Mouse (Mus musculus): ENCODE results near the gene Igsf21. TPM values are rescaled to one million over a fixed set of nuclear protein-coding genes. Genes with fewer than 3 reads are reported as not detected.

Gene Igsf21
- polyA plus RNA-seq, 1 experiment from 2014 or later: 13.8 TPM

DNA sequence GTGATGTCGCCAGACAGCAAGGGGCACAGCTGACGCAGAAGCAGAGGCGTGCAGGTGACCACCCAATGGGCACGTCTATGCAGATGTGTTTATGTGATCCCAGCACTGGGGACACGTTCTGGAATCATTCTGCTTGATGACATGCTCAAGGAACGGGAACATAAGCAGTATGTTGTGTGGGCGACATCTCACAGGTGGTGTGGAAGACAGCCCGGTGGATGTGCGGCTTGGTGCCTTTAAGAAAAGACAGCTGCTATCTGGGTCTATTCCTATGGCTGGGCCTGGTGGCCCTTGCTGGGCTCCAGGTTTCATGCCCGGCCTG lies 176.3 kb downstream of the Igsf21 start:
- WGBS: 41% methylated on average over 10 of the region's 10 CpGs
- Histone ChIP-seq H3K36me3 (no peaks in the 10 kb centered on the region), H3K27me3 (ENCODE audit: insufficient read depth, poor library complexity, severe bottlenecking) (peaks cover 38% of the 10 kb centered on the region), H3K4me1 (replicated peaks) (peaks cover 25% of the 10 kb centered on the region), H3K4me3 (no peak overlapping the region), H3K27ac (no peak overlapping the region), H3K9me3 (peaks cover 11% of the 10 kb centered on the region)
- no peak for DNase-seq (ENCODE audit: low spot score)

DNA sequence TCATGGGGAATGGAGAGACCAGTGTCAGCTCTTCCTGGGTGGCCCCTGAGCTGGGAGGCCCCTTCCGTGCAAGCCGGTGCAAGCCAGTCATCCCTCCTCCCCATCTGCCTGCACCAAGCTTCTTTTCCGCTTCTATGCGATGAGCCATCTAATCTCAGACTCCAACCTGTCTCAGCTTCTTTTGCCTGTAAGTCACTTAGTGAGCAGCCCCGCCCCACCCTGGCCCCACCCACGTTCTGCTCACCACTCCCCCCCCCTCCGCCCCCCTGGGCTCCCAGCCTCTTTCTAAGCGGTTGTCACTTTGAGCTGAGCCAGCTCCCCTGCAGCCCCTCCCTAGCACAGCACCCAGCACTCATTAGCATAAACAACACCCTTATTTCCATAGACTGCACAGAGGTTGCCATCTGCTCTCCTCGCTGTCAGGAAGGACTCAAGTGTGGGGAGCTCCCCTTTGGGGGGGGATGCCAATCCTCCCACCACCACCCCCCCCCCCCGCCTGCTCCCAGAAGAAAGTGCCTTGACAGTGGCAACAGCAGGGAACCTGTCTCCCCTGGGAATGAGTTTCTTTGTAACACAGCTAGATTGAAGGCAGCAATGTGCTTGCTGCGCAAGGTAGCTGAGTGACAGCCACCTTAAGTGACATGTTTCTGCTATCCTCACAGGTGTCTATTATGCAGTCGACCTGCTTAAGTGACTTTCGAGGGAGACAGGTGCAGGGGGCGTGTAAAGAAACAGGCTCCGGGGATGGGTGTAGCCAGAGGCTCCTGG lies 176.8 kb downstream of the Igsf21 start:
- Histone ChIP-seq H3K9me3 (peaks cover 11% of the 10 kb centered on the region), H3K27ac (no peak overlapping the region; the same call in 1 of the 2 replicates), H3K4me3 (no peak overlapping the region), H3K27me3 (ENCODE audit: insufficient read depth, poor library complexity, severe bottlenecking) (peaks cover 38% of the 10 kb centered on the region), H3K4me1 (replicated peaks) (peaks cover 25% of the 10 kb centered on the region), H3K36me3 (no peaks in the 10 kb centered on the region)
- peak; percentile 42 for DNase-seq (ENCODE audit: low spot score)
- WGBS: 11% methylated on average over 15 of the region's 15 CpGs

DNA sequence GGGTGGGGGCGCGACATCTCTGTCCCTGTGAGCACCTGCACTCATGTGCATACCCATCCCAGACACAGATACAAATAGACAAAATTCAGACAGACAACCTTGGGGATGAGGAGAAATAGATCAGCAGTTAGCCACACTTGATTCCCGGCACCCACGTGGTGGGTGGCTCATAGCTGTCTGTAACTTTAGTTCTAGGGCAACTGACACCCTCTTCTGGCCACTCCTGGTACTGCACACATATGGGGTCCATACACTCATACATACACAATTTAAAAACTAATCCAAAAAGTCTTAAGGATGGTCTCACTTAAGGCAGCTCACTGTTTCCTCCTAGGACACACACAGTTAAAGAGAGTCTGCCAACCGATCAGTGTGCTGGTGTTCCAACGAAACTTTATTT lies 178.1 kb downstream of the Igsf21 start:
- peaks cover 27% of the 10 kb centered on the region for H3K4me1 ChIP-seq (replicated peaks)
- no peak overlapping the region for H3K4me3 ChIP-seq
- H3K9me3 ChIP-seq: peaks cover 11% of the 10 kb centered on the region
- peaks cover 38% of the 10 kb centered on the region for H3K27me3 ChIP-seq (ENCODE audit: insufficient read depth, poor library complexity, severe bottlenecking)
- H3K36me3 ChIP-seq: no peaks in the 10 kb centered on the region
- no peak for DNase-seq (ENCODE audit: low spot score)
- 89% methylated on average over 6 of the region's 6 CpGs for WGBS
- H3K27ac ChIP-seq: no peak overlapping the region

DNA sequence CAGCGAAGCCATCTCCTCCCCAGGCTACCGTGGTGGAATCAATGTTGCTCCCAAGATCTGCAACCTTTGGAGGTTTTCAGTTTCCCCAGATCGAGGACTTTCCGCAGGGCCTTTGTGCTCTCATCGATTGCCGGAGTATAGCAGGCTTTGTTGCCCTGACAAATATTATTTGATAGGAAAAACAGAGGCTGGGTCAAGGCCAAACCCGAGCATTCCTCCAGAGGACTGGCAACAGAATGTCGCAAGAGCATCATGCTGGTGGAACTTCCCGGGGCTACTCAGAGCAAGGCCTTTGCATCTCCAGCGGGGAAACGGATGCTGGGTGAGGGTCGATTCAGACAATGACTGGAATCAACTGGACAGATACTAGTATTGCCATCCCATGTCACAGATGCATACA lies 180.6 kb downstream of the Igsf21 start:
- DNase-seq (ENCODE audit: low spot score): no peak
- peaks cover 20% of the 10 kb centered on the region for H3K27me3 ChIP-seq (ENCODE audit: insufficient read depth, poor library complexity, severe bottlenecking)
- no peaks in the 10 kb centered on the region for H3K36me3 ChIP-seq
- H3K27ac ChIP-seq: no peak overlapping the region
- 91% methylated on average over 12 of the region's 12 CpGs for WGBS
- no peak overlapping the region for H3K4me3 ChIP-seq
- H3K9me3 ChIP-seq: peaks cover 11% of the 10 kb centered on the region
- peaks cover 26% of the 10 kb centered on the region for H3K4me1 ChIP-seq (replicated peaks)

DNA sequence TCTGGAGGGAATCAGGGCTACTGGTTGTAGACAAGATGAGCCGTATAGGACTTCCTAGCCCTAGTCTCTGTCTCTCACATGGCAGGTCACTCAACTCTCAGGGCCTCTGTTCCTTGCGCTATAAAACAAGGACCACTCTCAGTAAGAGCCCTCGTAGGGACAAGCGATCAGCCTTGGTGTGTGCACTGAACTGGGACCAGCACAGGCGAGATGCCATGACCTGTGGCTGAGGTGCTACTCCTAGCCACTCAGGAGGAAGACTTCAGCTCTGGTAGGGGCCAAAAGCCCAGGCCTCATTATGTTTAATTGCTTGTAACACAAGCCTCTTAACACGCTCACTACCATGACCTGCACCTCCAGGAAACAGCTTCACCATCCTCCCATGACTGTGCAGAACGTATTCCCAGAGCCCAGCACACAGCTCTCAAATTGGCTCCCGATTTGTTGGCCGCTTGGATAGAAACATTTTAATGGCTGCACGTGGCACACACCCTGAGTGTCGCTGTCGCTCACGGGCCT lies 183.4 kb downstream of the Igsf21 start:
- no peak overlapping the region for H3K27ac ChIP-seq
- WGBS: 85% methylated on average over 13 of the region's 13 CpGs

DNA sequence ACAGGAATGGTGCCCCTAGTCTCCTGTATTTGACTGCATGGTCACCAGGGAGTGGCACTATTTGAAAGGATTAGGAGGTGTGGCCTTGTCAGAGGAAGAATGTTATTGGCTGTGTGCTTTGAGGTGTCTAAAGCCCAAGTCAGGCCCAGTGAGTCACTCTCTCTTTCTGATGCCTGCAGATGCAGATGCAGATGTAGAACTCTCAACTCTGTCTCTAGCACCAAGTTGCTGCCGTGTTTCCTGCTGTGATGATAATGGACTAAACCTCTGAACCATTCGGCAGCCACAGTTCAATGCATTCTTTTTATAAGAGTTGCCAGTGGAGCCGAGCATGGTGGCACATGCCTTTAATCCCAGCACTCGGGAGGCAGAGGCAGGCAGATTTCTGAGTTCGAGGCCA lies 186.3 kb downstream of the Igsf21 start:
- 86% methylated on average over 5 of the region's 5 CpGs for WGBS
- Histone ChIP-seq H3K4me3 (no peak overlapping the region), H3K4me1 (replicated peaks) (peaks cover 6% of the 10 kb centered on the region; the same call in 1 of the 2 replicates), H3K36me3 (no peaks in the 10 kb centered on the region), H3K27me3 (ENCODE audit: insufficient read depth, poor library complexity, severe bottlenecking) (no peaks in the 10 kb centered on the region), H3K27ac (no peak overlapping the region), H3K9me3 (no peaks in the 10 kb centered on the region)
- DNase-seq (ENCODE audit: low spot score): no peak

More for the DNA sequence above, 183.4 kb downstream of the Igsf21 start:
- DNase-seq (ENCODE audit: low spot score): no peak
- H3K9me3 ChIP-seq: peaks cover 6% of the 10 kb centered on the region; the same call in 1 of the 2 replicates
- no peaks in the 10 kb centered on the region for H3K36me3 ChIP-seq
- no peaks in the 10 kb centered on the region for H3K27me3 ChIP-seq (ENCODE audit: insufficient read depth, poor library complexity, severe bottlenecking)
- no peak overlapping the region for H3K4me3 ChIP-seq
- H3K4me1 ChIP-seq (replicated peaks): peaks cover 6% of the 10 kb centered on the region; the same call in 1 of the 2 replicates

DNA sequence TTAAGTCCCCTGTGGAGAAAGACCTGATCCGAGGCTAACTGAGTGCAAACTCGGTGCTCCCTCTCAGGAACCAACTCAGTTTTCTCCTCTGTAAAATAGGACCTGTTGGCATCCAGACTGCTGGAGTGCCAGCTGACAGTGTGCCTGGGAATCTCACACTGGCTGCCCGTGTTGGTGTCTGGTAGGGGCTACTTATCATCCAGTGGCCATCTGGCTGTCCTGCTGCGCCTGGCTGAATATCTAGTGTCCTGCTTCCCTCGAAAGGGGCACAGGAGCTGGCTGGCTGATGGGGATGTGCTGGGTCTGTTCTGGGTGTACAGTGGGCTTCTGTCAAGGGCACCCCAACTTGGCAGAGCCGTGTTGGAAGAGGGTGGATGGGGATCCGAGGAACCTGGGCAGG lies 193.5 kb downstream of the Igsf21 start:
- Histone ChIP-seq H3K9me3 (peaks cover 8% of the 10 kb centered on the region; the same call in 1 of the 2 replicates), H3K27me3 (ENCODE audit: insufficient read depth, poor library complexity, severe bottlenecking) (no peaks in the 10 kb centered on the region), H3K36me3 (no peaks in the 10 kb centered on the region), H3K4me1 (replicated peaks) (peaks cover 19% of the 10 kb centered on the region), H3K4me3 (no peak overlapping the region), H3K27ac (peak overlapping the region; percentile 43; the same call in 1 of the 2 replicates)
- DNase-seq (ENCODE audit: low spot score): no peak
- 79% methylated on average over 7 of the region's 7 CpGs for WGBS

DNA sequence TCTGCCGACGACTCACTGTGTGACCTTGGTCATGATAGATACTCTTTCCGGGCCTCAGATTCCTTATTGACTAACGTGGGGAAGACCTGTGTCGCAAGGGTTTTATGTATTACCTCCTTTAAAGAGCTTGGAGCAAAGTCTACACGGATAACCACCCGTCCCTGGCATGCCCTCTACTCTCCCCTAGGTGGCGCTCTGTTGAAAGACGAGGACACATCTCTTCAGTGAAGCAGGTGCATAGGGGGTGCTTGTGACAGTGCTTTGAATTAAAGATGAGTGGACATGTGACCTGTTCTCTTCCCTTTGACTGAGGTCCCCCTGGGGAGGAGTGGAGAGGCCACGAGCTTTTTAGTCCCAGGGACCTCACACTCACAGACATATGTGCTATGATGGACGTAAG lies 194.0 kb downstream of the Igsf21 start:
- no peaks in the 10 kb centered on the region for H3K36me3 ChIP-seq
- H3K27me3 ChIP-seq (ENCODE audit: insufficient read depth, poor library complexity, severe bottlenecking): no peaks in the 10 kb centered on the region
- H3K4me1 ChIP-seq (replicated peaks): peaks cover 22% of the 10 kb centered on the region
- WGBS: 60% methylated on average over 11 of the region's 11 CpGs
- H3K9me3 ChIP-seq: peaks cover 8% of the 10 kb centered on the region; the same call in 1 of the 2 replicates
- no peak overlapping the region for H3K27ac ChIP-seq
- H3K4me3 ChIP-seq: no peak overlapping the region
- DNase-seq (ENCODE audit: low spot score): peak; percentile 27

DNA sequence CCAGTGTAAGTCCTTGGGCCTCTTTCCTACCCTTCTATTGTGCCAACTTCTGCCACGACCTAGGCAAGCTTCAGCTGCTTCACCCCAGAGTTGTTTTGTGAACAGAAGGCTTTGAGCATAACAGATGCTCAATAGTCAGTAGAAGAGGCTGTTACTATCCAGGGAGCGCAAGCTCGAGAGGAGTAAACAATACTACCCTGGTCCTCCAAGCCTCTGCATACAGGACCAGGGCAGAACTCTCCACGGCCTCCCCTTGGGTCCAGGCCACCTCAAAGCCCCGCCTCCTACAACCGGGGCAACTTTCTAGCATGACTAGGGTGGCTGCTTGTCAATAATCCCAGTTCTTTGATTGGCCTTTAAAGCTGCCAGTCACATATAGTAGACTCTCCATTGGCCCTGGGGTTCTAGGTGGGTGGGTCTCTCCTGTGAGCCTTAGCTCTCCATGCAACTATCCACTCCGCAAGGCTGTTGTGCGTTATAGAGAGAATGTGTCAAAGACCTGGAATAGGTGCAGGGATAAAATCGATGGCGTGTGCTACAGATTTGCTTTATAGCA lies 198.7 kb downstream of the Igsf21 start:
- DNase-seq (ENCODE audit: low spot score): no peak
- no peak overlapping the region for H3K27ac ChIP-seq
- H3K4me1 ChIP-seq (replicated peaks): peaks cover 21% of the 10 kb centered on the region
- H3K27me3 ChIP-seq (ENCODE audit: insufficient read depth, poor library complexity, severe bottlenecking): no peaks in the 10 kb centered on the region
- no peak overlapping the region for H3K4me3 ChIP-seq
- no peaks in the 10 kb centered on the region for H3K36me3 ChIP-seq
- H3K9me3 ChIP-seq: peaks cover 8% of the 10 kb centered on the region; the same call in 1 of the 2 replicates
- 73% methylated on average over 10 of the region's 10 CpGs for WGBS

DNA sequence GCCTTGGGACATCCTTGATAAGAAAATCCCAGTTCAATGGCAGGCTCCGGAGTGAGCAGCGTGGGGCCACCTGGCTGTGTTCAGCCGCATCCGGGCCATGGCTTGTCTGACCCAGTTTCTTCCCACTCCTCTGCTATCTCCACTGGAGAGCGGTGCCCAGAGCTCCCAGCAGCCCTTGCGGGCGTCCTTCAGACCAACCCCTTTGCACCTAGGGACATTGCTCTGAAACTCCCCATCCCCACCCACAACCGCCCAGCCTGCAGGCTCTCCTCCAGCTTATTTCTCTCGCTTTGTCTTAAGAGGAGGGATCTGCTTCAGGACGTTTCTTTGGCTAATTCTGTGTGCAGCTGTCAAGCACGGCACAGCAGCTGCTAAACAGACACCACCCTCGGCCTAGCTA lies 202.6 kb downstream of the Igsf21 start:
- Histone ChIP-seq H3K27ac (peak overlapping the region; percentile 17), H3K27me3 (ENCODE audit: insufficient read depth, poor library complexity, severe bottlenecking) (peaks cover 17% of the 10 kb centered on the region), H3K9me3 (peaks cover 10% of the 10 kb centered on the region), H3K4me1 (replicated peaks) (peaks cover 28% of the 10 kb centered on the region), H3K36me3 (no peaks in the 10 kb centered on the region), H3K4me3 (no peak overlapping the region)
- 54% methylated on average over 12 of the region's 12 CpGs for WGBS
- DNase-seq (ENCODE audit: low spot score): no peak

DNA sequence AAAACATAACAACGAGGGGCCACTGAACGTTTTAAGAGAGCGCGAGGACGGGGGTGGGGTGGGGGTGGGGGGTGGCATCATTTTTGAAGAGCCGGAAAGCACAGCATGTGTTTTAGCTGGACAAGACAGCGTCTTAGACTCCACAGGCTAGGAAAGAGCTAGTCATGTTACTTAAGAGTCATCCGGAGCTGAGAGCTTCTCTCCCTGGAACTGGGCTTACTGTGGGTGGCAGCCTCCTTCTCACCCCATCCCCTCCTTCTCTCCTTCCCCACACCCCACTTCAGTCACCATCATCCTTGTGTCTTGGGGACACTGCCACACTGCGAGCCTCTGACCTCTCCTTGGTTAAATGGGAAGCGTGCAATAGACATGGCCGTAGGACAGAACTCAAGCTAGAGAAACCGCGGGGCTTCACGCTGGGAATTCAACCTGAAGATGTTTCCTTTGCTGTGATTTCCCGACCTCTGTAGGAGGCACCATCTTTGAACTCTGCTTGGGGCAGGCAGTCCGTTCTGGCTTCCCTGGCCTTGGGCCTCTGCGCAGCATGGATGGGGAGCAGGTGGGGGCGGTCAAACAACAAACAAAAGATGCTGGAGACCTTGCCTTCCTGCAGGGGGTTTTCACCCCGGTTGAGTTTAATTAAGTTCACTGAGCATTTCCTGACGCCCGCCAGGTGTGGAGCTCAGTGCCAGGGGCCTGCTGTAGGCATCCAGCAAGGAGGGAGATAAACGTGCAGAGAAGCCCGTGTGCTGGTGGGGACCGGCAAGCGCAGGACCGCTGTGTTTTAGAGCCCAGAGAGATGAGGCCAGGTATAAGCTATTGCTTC lies 207.8 kb downstream of the Igsf21 start:
- peak overlapping the region; percentile 78 for H3K27ac ChIP-seq
- peaks cover 44% of the 10 kb centered on the region for H3K4me1 ChIP-seq (replicated peaks)
- H3K36me3 ChIP-seq: no peaks in the 10 kb centered on the region
- H3K27me3 ChIP-seq (ENCODE audit: insufficient read depth, poor library complexity, severe bottlenecking): peaks cover 66% of the 10 kb centered on the region
- peaks cover 10% of the 10 kb centered on the region for H3K9me3 ChIP-seq
- peak overlapping the region; percentile 30 for H3K4me3 ChIP-seq
- 4% methylated on average over 26 of the region's 26 CpGs for whole genome bisulfite sequencing
- DNase-seq (ENCODE audit: low spot score): peak; percentile 29

DNA sequence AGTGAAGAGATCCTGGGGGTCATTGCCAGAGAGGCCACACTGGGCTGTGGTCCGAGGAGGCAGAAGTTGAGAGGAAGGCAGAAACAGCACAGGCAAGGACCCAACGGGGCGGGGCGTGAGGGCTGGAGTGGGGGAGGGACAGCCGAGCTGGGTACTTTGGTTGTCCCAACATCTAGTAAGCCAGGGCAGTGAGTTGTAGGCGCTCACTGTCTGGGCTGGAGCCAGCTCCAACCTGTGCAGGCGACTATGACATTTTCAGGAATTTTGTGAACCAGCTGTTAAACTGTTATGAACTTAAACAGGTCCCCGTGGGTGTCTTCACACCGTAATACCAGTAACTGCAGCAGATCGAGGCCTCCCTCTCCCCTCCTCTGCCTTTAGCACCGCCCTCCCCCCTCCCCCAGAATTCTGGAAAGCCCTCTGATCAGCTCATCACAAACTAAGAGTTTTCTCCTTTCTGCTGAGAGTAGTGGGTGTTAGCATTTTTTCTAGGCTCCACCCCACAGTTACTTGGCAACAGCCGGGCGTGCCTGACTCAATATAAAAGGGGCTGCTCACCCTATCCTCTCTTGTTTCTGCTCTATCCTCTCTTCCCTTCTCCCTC lies 208.7 kb downstream of the Igsf21 start:
- 2% methylated on average over 13 of the region's 13 CpGs for WGBS
- no peaks in the 10 kb centered on the region for H3K36me3 ChIP-seq
- H3K9me3 ChIP-seq: peaks cover 10% of the 10 kb centered on the region
- peak; percentile 43 for DNase-seq (ENCODE audit: low spot score)
- peaks cover 42% of the 10 kb centered on the region for H3K4me1 ChIP-seq (replicated peaks)
- peak overlapping the region; percentile 78 for H3K27ac ChIP-seq
- H3K4me3 ChIP-seq: peak overlapping the region; percentile 30
- H3K27me3 ChIP-seq (ENCODE audit: insufficient read depth, poor library complexity, severe bottlenecking): peaks cover 71% of the 10 kb centered on the region

All from hindbrain, embryonic 10.5 days (tissue).